Mouse (Mus musculus) ES-E14 (cell line): ENCODE measurements around the gene Cpe. TPM values are rescaled to one million over a fixed set of nuclear protein-coding genes. Genes with fewer than 3 reads are reported as not detected.

ENCODE experiments used
- DNase-seq: peaks from one replicate; pipeline ENCODE4 v3.0.0-alpha.2; 2013; ENCODE audit warnings: low read depth, low spot score
- H3K27ac ChIP-seq: 2 replicates; pipeline ENCODE4 v1.5.1; 2012; ENCODE audit warnings: low read depth, mild to moderate bottlenecking, low read length, moderate library complexity, mixed read lengths; ENCODE audit not compliant: poor library complexity, insufficient read depth, severe bottlenecking
- H3K36me3 ChIP-seq: 2 replicates; pipeline ENCODE4 v1.6.1; 2012; ENCODE audit warnings: mild to moderate bottlenecking, low read length, moderate library complexity, mixed read lengths; ENCODE audit not compliant: control insufficient read depth, poor library complexity, insufficient read depth, severe bottlenecking
- H3K4me1 ChIP-seq, 2 experiments: fragments of 150-350 bp in 1 of 2; sonication (generic) in 1 of 2; 2 replicates each; pipeline ENCODE4 v1.6.1; 2012; ENCODE audit warnings: low read length in 2 of 2, mild to moderate bottlenecking in 1 of 2, mixed read lengths in 1 of 2; ENCODE audit not compliant: control insufficient read depth in 2 of 2, insufficient read depth in 2 of 2, poor library complexity in 1 of 2
- H3K4me3 ChIP-seq, 2 experiments: fragments of 150-350 bp in 1 of 2; sonication (generic) in 1 of 2; 2 replicates each; pipeline ENCODE4 v1.5.1; 2012; ENCODE audit warnings: low read length in 2 of 2, low read depth in 1 of 2, mild to moderate bottlenecking in 1 of 2, mixed read lengths in 1 of 2; ENCODE audit not compliant: insufficient read depth in 1 of 2, poor library complexity in 1 of 2, severe bottlenecking in 1 of 2
- H3K9ac ChIP-seq: 2 replicates; pipeline ENCODE4 v1.6.1; 2012; ENCODE audit warnings: low read depth, mild to moderate bottlenecking, low read length, mixed read lengths; ENCODE audit not compliant: poor library complexity, insufficient read depth, severe bottlenecking
- H3K9me3 ChIP-seq: fragments of 150-350 bp; sonication (generic); 2 replicates; pipeline ENCODE4 v1.6.1; 2012; ENCODE audit warnings: low read depth, mild to moderate bottlenecking, low read length; ENCODE audit not compliant: control insufficient read depth, insufficient read depth
- CHD2 ChIP-seq: IDR thresholded peaks from 2 replicates; pipeline ENCODE4 v1.6.1; 2014; ENCODE audit warnings: mild to moderate bottlenecking, low read depth, low read length, inconsistent platforms
- HCFC1 ChIP-seq: IDR thresholded peaks from 2 replicates; pipeline ENCODE4 v1.6.1; 2012; ENCODE audit warnings: low read length, inconsistent platforms, borderline replicate concordance; ENCODE audit not compliant: insufficient read depth
- MAFK ChIP-seq: IDR thresholded peaks from 2 replicates; pipeline ENCODE4 v1.6.1; 2014; ENCODE audit warnings: mild to moderate bottlenecking, low read depth, low read length, inconsistent platforms; ENCODE audit not compliant: insufficient read depth
- ZC3H11A ChIP-seq: IDR thresholded peaks from 2 replicates; pipeline ENCODE4 v1.6.1; 2012; ENCODE audit warnings: low read depth, mild to moderate bottlenecking, inconsistent platforms, low read length, borderline replicate concordance
- ZNF384 ChIP-seq: IDR thresholded peaks from 2 replicates; pipeline ENCODE4 v1.6.1; 2012; ENCODE audit warnings: low read depth, low read length, inconsistent platforms
- in situ Hi-C, 2 experiments: fragments of 600-800 bp; cut with MboI; formaldehyde crosslinking; loops; one replicate each; pipeline ENCODE4 v1.15.1; 2025; ENCODE audit warnings: low sequenced_read_pairs in 2 of 2, inconsistent platforms in 1 of 2; ENCODE audit not compliant: unreplicated experiment in 2 of 2
- total RNA-seq: library from RNA; depleted of rRNA; stranded (reverse); fragments of 300-350 nt; gene quantifications from 2 replicates; pipeline ENCODE4 v1.2.3, GENCODE M21; 2012

Cpe gene
- total RNA-seq, 1 experiment = 19.4 TPM

GRCm38 (mm10) chr8:64634901-64635300 is 58.0 kb downstream of the Cpe start:
- Histone ChIP-seq H3K9ac (no peak overlapping the region), H3K36me3 (no peaks in the 10 kb centered on the region), H3K9me3 (no peaks in the 10 kb centered on the region), H3K27ac (no peak overlapping the region), H3K4me3 (no peak overlapping the region), H3K4me1 (peaks cover 15 to 26% of the 10 kb centered on the region in 2 experiments)
- DNase-seq = no peak
- in situ Hi-C loops = no loop called here
- no peak for TF ChIP-seq ZNF384
- no peak for TF ChIP-seq CHD2
- no peak for TF ChIP-seq HCFC1
- TF ChIP-seq ZC3H11A = no peak
- no peak for TF ChIP-seq MAFK

DNA sequence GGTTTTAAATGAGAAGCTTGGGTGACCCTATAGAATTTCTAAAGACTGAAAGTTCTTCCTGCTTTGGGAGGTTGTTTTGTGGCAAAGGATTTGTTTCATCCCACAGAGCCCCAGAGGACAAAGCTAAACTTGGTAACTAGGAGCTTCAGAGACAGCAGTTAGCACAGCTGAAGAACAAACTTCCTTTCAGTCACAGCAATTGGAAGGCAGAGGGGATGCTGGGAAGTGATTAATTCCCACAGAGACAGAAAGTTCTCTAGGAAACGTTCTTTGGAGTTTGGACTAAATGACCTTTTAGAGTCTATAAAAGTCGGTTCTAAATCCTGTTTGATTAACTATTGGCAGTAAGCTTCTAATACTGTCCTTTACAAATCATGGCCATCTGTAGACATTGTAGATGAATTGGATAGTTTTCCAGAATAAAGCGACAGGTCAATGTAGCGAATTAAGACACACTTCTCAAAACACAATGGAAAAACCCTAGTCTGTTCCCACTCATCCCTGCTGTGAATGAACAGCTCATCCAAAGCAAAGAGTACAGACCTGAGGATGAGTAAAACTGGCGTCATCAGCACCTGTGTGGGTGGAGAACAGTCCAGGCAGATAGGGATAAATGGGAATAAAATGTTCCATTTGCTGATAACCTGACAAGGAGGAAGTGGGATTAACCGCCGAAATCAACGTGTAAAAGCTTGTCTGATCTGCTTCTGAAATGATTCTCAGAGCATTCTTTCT is 58.6 kb downstream of the Cpe start:
- Histone ChIP-seq H3K9me3 (no peaks in the 10 kb centered on the region), H3K4me1 (peaks cover 15 to 26% of the 10 kb centered on the region in 2 experiments), H3K36me3 (no peaks in the 10 kb centered on the region), H3K9ac (no peak overlapping the region), H3K4me3 (no peak overlapping the region), H3K27ac (no peak overlapping the region)
- TF ChIP-seq CHD2 (no peak), ZC3H11A (no peak), MAFK (no peak), ZNF384 (no peak), HCFC1 (no peak)
- in situ Hi-C loops = no loop called here
- no peak for DNase-seq

GRCm38 (mm10) chr8:64632169-64632568 is 60.7 kb downstream of the Cpe start:
- H3K4me1 ChIP-seq = peaks cover 15 to 26% of the 10 kb centered on the region in 2 experiments
- in situ Hi-C loops = no loop called here

DNA sequence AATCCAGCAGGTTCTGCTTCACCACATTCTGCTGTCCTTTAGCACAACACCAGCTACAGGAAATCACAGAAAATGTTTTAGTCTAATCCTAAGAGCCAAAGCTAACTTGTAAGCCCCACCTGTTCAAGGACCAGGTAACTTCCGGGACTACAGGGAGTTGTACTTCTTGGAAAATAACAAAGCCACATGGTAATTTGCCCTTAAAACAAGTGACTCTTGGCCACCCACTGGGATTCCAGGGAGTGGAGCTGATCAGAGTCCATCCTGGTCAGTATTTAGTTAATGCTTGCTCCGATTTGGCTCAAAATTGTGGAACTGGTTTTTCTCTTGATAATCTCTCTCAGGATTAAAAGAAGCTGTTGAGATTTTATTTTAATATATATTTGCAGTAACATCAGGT is 61.1 kb downstream of the Cpe start:
- peak overlapping the region; percentile 33; the same call in 1 of the 2 replicates for H3K27ac ChIP-seq
- H3K4me1 ChIP-seq = peaks cover 13 to 26% of the 10 kb centered on the region in 2 experiments
- H3K9ac ChIP-seq = no peak overlapping the region; the same call in 1 of the 2 replicates
- no peak for TF ChIP-seq ZC3H11A
- TF ChIP-seq ZNF384 = no peak
- TF ChIP-seq HCFC1 = no peak
- TF ChIP-seq CHD2 = no peak
- H3K9me3 ChIP-seq = no peaks in the 10 kb centered on the region
- no peaks in the 10 kb centered on the region for H3K36me3 ChIP-seq
- H3K4me3 ChIP-seq = no peak overlapping the region
- peak; percentile 24 for DNase-seq
- in situ Hi-C loops = no loop called here

More at GRCm38 (mm10) chr8:64632169-64632568, 60.7 kb downstream of the Cpe start:
- Histone ChIP-seq H3K9ac (no peak overlapping the region), H3K4me3 (no peak overlapping the region), H3K27ac (peak overlapping the region; percentile 33; the same call in 1 of the 2 replicates), H3K9me3 (no peaks in the 10 kb centered on the region), H3K36me3 (no peaks in the 10 kb centered on the region)
- TF ChIP-seq HCFC1 (no peak), ZNF384 (no peak), ZC3H11A (no peak)
- DNase-seq = peak; percentile 26
